Mouse (Mus musculus): ENCODE data around the gene Col15a1. TPM values are rescaled to one million over a fixed set of nuclear protein-coding genes. Genes with fewer than 3 reads are reported as not detected.

Gene Col15a1
- polyA plus RNA-seq, 1 experiment from 2014 or later = 14.7 TPM

DNA sequence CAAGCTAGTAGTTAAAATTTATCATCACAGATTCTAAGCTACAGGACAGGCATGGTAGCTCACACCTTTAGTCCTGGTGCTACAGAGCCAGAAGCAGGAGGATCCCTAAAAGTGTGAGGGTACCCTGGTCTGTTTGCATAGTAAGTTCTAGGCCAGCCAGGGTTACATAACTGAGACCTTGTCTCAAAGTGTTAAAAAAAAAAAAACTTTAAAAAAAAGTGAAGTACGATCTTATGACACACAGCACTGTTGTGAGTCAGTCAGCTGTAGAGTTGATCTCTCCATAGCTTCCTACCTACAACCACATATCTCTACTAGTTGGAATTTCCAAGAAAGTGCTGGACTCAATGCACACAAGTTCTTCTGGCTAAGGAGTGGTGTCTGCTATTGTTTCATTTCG, 67.0 kb downstream of the Col15a1 start:
- Histone ChIP-seq H3K27ac (no peak overlapping the region), H3K4me3 (no peak overlapping the region), H3K9me3 (no peaks in the 10 kb centered on the region), H3K9ac (no peak overlapping the region), H3K4me1 (no peaks in the 10 kb centered on the region), H3K36me3 (no peaks in the 10 kb centered on the region), H3K27me3 (no peaks in the 10 kb centered on the region; the same call in 1 of the 2 replicates), H3K4me2 (replicated peaks) (no peak overlapping the region)
- no peak for ATAC-seq (ENCODE audit: insufficient number of reproducible peaks, insufficient read depth, low FRiP score, low TSS enrichment)
- 84% methylated on average over 2 of the region's 2 CpGs for WGBS

DNA sequence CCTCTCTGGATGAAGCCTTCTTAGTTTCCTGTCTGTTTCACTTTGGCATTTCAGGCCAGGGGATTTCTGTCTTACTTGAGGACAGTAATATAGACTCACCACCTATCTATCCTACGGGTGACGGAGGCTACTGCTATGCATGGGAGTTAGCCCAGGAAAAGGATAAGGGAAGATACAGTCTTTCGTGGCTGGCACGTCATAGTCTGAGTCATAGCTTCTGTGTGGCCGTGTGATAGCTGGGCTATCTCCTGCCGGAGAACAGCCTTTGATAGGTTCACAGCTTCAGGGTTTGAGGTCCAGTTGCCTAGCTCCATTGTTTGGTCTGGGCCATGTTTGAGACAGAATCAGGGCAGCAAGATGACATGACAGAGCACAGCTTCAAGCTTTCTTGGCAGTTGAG, 70.4 kb downstream of the Col15a1 start:
- WGBS = 91% methylated on average over 6 of the region's 6 CpGs
- H3K4me1 ChIP-seq = no peaks in the 10 kb centered on the region
- no peaks in the 10 kb centered on the region for H3K9me3 ChIP-seq
- no peak overlapping the region for H3K9ac ChIP-seq
- H3K4me2 ChIP-seq (replicated peaks) = no peak overlapping the region
- ATAC-seq (ENCODE audit: insufficient number of reproducible peaks, insufficient read depth, low FRiP score, low TSS enrichment) = no peak
- no peaks in the 10 kb centered on the region; the same call in 1 of the 2 replicates for H3K27me3 ChIP-seq
- H3K4me3 ChIP-seq = no peak overlapping the region
- no peak overlapping the region for H3K27ac ChIP-seq
- H3K36me3 ChIP-seq = no peaks in the 10 kb centered on the region

DNA sequence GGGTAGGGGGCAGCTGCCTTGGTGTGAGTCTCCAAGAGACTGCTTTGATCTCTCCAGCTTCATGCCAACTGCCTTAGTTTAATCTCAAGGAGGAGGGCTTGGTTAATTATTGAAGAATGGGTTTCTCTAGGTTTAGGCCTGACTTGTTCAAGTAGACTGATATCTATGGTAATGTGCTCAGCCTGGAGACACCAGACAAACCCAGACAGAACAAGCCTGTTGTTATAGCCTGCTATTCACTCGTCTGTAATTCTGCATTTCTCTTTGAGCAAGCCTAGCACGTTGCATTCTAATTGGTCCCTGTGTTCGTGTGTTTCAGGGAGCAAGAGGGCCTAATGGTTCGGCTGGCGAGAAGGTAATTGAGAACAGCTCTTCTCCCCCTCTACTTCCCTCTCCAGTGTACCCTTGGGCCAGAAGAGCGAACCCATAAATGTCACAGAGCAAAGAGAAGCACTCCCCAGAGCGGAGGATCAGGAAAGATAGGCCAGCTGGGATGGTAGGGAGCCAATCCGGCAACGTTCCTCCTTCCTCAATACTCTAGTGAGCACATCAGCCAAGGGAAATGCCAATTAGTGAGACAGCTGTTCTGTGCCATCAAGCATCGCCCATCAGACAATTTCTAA, 71.2 kb downstream of the Col15a1 start:
- 52% methylated on average over 10 of the region's 10 CpGs for WGBS
- H3K9me3 ChIP-seq = no peaks in the 10 kb centered on the region
- no peak overlapping the region for H3K4me3 ChIP-seq
- no peaks in the 10 kb centered on the region; the same call in 1 of the 2 replicates for H3K27me3 ChIP-seq
- ATAC-seq (ENCODE audit: insufficient number of reproducible peaks, insufficient read depth, low FRiP score, low TSS enrichment) = no peak
- H3K4me1 ChIP-seq = no peaks in the 10 kb centered on the region
- H3K4me2 ChIP-seq (replicated peaks) = no peak overlapping the region
- no peaks in the 10 kb centered on the region for H3K36me3 ChIP-seq
- no peak overlapping the region for H3K27ac ChIP-seq
- H3K9ac ChIP-seq = no peak overlapping the region

DNA sequence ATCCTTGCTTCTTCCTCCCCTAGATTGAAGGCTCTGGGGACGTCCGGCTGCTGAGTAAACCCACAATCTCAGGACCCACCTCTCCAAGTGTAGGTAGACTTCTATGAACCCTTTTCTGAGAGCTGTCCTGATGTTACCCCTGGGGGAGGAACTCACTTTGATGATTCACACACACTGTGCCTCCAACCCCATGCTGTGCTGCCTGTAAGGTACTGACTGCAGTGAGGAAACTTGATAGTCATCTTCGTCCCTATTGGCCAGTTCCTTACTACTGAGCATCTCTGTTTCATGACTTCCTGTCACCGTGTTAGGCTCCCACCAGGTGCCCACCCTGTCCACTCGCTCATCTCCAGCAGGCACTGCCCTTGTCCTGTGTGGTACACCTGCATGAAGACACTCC, 72.2 kb downstream of the Col15a1 start:
- Histone ChIP-seq H3K4me2 (replicated peaks) (no peak overlapping the region), H3K9ac (no peak overlapping the region), H3K36me3 (no peaks in the 10 kb centered on the region), H3K4me1 (peaks cover 9% of the 10 kb centered on the region; the same call in 1 of the 2 replicates), H3K27ac (no peak overlapping the region), H3K9me3 (no peaks in the 10 kb centered on the region), H3K27me3 (no peaks in the 10 kb centered on the region; the same call in 1 of the 2 replicates), H3K4me3 (no peak overlapping the region)
- 81% methylated on average over 5 of the region's 5 CpGs for WGBS
- ATAC-seq (ENCODE audit: insufficient number of reproducible peaks, insufficient read depth, low FRiP score, low TSS enrichment) = no peak

DNA sequence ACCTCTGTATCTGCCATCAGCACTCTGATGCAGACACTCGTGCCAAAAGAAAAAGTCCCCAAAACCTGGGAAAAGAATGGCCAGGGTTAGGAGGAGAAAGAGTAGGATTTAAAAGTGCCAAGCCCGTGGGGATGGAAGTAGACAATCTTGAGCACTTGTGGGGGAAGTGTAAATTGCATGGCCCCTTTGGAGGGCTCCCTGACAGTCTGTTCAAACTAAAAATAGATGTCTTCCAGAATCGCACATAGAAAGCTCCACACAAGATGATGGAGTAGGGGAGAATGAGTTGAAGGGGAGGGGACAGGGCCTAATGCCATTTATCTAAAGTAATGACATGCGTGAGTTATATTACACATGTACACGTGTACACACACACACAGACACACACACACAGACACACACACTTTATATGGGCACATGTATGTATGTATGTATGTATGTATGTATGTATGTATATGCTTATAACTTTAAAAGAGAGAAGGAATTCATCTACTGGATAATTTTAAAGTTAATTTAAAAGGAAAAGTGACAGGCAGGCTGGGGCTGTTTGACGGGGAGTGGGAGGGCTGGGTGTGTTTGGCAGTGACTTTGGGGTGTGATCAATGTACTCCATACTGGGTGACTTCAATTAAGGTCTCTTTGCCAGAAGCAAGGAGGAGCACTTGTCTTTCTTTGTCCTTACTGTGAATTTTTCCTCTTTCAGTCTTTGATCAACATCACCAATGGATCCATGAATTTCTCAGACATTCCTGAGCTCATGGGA, 74.1 kb downstream of the Col15a1 start:
- no peak overlapping the region for H3K9ac ChIP-seq
- no peaks in the 10 kb centered on the region for H3K9me3 ChIP-seq
- H3K27ac ChIP-seq = no peak overlapping the region
- 74% methylated on average over 6 of the region's 6 CpGs for WGBS
- H3K27me3 ChIP-seq = no peaks in the 10 kb centered on the region; the same call in 1 of the 2 replicates
- H3K4me1 ChIP-seq = peaks cover 11% of the 10 kb centered on the region; the same call in 1 of the 2 replicates
- no peak overlapping the region for H3K4me3 ChIP-seq
- ATAC-seq (ENCODE audit: insufficient number of reproducible peaks, insufficient read depth, low FRiP score, low TSS enrichment) = no peak
- H3K4me2 ChIP-seq (replicated peaks) = no peak overlapping the region
- H3K36me3 ChIP-seq = no peaks in the 10 kb centered on the region

DNA sequence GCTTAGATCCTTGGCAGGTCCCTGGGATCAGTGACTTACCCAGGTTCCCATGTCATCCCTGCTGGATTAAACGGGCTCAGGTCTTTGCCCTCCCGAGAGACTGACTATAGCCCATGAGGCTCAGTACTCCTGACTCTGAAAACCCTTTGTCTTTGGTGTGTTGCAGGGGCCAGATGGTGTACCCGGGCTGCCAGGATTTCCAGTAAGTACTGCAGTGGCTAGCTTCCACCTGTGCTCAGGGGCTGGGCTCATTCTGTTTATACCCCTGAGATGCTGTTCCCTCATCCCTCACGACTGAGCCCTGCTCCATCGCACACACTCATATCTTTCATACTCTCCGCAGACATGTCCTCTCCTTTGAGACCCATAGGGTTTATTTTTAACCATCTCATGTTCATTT, 76.3 kb downstream of the Col15a1 start:
- H3K9ac ChIP-seq = no peak overlapping the region
- no peak overlapping the region for H3K27ac ChIP-seq
- H3K27me3 ChIP-seq = no peaks in the 10 kb centered on the region
- H3K4me2 ChIP-seq (replicated peaks) = no peak overlapping the region
- H3K4me1 ChIP-seq = peaks cover 11% of the 10 kb centered on the region; the same call in 1 of the 2 replicates
- ATAC-seq (ENCODE audit: insufficient number of reproducible peaks, insufficient read depth, low FRiP score, low TSS enrichment) = no peak
- no peaks in the 10 kb centered on the region for H3K9me3 ChIP-seq
- H3K36me3 ChIP-seq = no peaks in the 10 kb centered on the region
- H3K4me3 ChIP-seq = no peak overlapping the region
- WGBS = 77% methylated on average over 6 of the region's 6 CpGs

GRCm38 (mm10) chr4:47284874-47285273, 76.9 kb downstream of the Col15a1 start:
- no peak overlapping the region for H3K4me3 ChIP-seq
- peaks cover 11% of the 10 kb centered on the region; the same call in 1 of the 2 replicates for H3K4me1 ChIP-seq
- no peaks in the 10 kb centered on the region for H3K9me3 ChIP-seq
- no peak overlapping the region for H3K27ac ChIP-seq
- no peak overlapping the region for H3K4me2 ChIP-seq (replicated peaks)
- no peak overlapping the region for H3K9ac ChIP-seq
- no peaks in the 10 kb centered on the region for H3K27me3 ChIP-seq
- ATAC-seq (ENCODE audit: insufficient number of reproducible peaks, insufficient read depth, low FRiP score, low TSS enrichment) = no peak
- WGBS = 49% methylated on average over 9 of the region's 9 CpGs
- no peaks in the 10 kb centered on the region for H3K36me3 ChIP-seq

DNA sequence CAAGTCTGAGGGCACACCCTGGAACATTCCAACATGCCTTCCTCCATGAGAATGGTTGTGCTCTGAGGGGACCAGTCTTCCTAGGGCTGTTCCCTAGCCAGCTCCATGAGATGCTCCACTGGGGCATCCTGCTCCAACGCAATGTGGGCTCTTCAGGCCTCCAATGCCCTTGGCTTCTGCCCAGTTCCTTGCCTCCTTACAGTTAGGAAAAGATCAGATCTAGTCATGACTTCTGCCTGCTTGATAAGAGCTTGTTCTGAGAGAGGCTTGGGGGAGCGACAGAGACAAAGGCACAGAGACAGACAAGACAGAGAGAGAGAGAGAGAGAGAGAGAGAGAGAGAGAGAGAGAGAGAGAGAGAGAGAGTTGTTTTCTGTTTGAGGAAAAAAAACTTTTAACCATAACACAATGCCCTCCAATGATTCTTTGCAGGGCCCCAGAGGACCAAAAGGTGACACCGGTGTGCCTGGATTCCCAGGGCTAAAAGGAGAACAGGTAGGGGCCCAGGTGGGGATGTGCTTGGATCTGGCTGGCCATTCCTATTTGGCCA, 78.7 kb downstream of the Col15a1 start:
- Histone ChIP-seq H3K9ac (no peak overlapping the region), H3K9me3 (no peaks in the 10 kb centered on the region), H3K4me2 (replicated peaks) (no peak overlapping the region), H3K4me3 (no peak overlapping the region), H3K27me3 (no peaks in the 10 kb centered on the region), H3K36me3 (no peaks in the 10 kb centered on the region), H3K4me1 (peaks cover 11% of the 10 kb centered on the region; the same call in 1 of the 2 replicates), H3K27ac (no peak overlapping the region)
- ATAC-seq (ENCODE audit: insufficient number of reproducible peaks, insufficient read depth, low FRiP score, low TSS enrichment) = no peak
- WGBS = 92% methylated on average over 3 of the region's 3 CpGs

DNA sequence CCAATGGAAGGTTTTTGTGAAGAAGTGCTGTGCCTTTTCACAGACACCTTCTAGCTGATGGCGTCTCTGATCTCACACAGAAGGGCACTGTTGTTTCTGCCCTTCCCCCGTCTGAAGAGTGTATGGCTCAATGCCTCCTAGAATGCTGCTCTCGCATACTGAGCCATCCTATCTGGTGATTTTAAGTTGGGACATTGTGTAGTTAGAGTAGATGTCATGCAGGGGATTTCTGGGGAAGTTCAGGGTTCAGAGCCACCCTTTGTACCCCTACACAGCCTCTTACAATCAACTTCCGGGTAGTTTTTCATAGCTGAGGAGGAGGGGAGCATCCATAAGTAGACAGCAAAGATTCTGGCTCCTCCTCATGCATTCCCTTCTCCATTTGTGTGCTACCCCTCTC, 79.5 kb downstream of the Col15a1 start:
- no peak overlapping the region for H3K27ac ChIP-seq
- no peak overlapping the region for H3K9ac ChIP-seq
- H3K27me3 ChIP-seq = no peaks in the 10 kb centered on the region
- no peaks in the 10 kb centered on the region for H3K9me3 ChIP-seq
- 69% methylated on average over 4 of the region's 4 CpGs for WGBS
- no peaks in the 10 kb centered on the region for H3K36me3 ChIP-seq
- H3K4me2 ChIP-seq (replicated peaks) = no peak overlapping the region
- H3K4me1 ChIP-seq = peaks cover 11% of the 10 kb centered on the region; the same call in 1 of the 2 replicates
- no peak for ATAC-seq (ENCODE audit: insufficient number of reproducible peaks, insufficient read depth, low FRiP score, low TSS enrichment)
- no peak overlapping the region for H3K4me3 ChIP-seq

- Histone ChIP-seq H3K4me3 (no peak overlapping the region), H3K9ac (no peak overlapping the region), H3K4me1 (peaks cover 15% of the 10 kb centered on the region; the same call in 1 of the 2 replicates), H3K9me3 (no peaks in the 10 kb centered on the region), H3K27ac (no peak overlapping the region), H3K4me2 (replicated peaks) (no peak overlapping the region), H3K36me3 (no peaks in the 10 kb centered on the region), H3K27me3 (no peaks in the 10 kb centered on the region)
- 50% methylated on average over 4 of the region's 4 CpGs for WGBS
- no peak for ATAC-seq (ENCODE audit: insufficient number of reproducible peaks, insufficient read depth, low FRiP score, low TSS enrichment)
Observed at GRCm38 (mm10) chr4:47288306-47288705, 80.3 kb downstream of the Col15a1 start.

- ATAC-seq (ENCODE audit: insufficient number of reproducible peaks, insufficient read depth, low FRiP score, low TSS enrichment) = no peak
Observed at GRCm38 (mm10) chr4:47289526-47289925, 81.6 kb downstream of the Col15a1 start.

GRCm38 (mm10) chr4:47290448-47290847, 82.5 kb downstream of the Col15a1 start:
- WGBS = 87% methylated on average over 2 of the region's 2 CpGs
- Histone ChIP-seq H3K27me3 (no peaks in the 10 kb centered on the region), H3K36me3 (no peaks in the 10 kb centered on the region), H3K4me3 (no peak overlapping the region), H3K9ac (no peak overlapping the region), H3K9me3 (no peaks in the 10 kb centered on the region), H3K27ac (no peak overlapping the region), H3K4me1 (peaks cover 9% of the 10 kb centered on the region; the same call in 1 of the 2 replicates), H3K4me2 (replicated peaks) (no peak overlapping the region)
- ATAC-seq (ENCODE audit: insufficient number of reproducible peaks, insufficient read depth, low FRiP score, low TSS enrichment) = no peak

More at GRCm38 (mm10) chr4:47289526-47289925, 81.6 kb downstream of the Col15a1 start:
- no peak overlapping the region for H3K9ac ChIP-seq
- H3K27ac ChIP-seq = no peak overlapping the region
- no peak overlapping the region for H3K4me3 ChIP-seq
- H3K9me3 ChIP-seq = no peaks in the 10 kb centered on the region
- peaks cover 16% of the 10 kb centered on the region; the same call in 1 of the 2 replicates for H3K4me1 ChIP-seq
- H3K36me3 ChIP-seq = no peaks in the 10 kb centered on the region
- 92% methylated on average over 3 of the region's 3 CpGs for WGBS
- no peak overlapping the region for H3K4me2 ChIP-seq (replicated peaks)
- H3K27me3 ChIP-seq = no peaks in the 10 kb centered on the region

Measured in embryonic facial prominence, embryonic 12.5 days (tissue).